Mouse (Mus musculus) kidney, embryonic 16.5 days (tissue): Measurements from ENCODE around the gene Gtf2ird1. TPM values are rescaled to one million over a fixed set of nuclear protein-coding genes. Genes with fewer than 3 reads are reported as not detected.
A peak's percentile ranks its signal among the peaks of the same experiment; 100 is the strongest.

Experiments used
- ATAC-seq: fragments of 200-750 bp; cut with Nextera tagmentation; 2 replicates; pipeline ENCODE4 v1.8.0; 2017; ENCODE audit warnings: moderate TSS enrichment; ENCODE audit not compliant: low FRiP score, low TSS enrichment
- H3K27ac ChIP-seq: fragments of 300-500 bp; sonication (generic); 2 replicates; pipeline ENCODE4 v1.5.1; 2014; ENCODE audit warnings: low read length
- H3K27me3 ChIP-seq: fragments of 300-500 bp; sonication (generic); 2 replicates; pipeline ENCODE4 v1.6.1; 2014; ENCODE audit warnings: low read length, control low read depth, mixed read lengths; ENCODE audit not compliant: insufficient read depth
- H3K36me3 ChIP-seq: fragments of 300-500 bp; sonication (generic); 2 replicates; pipeline ENCODE4 v1.6.1; 2014; ENCODE audit warnings: low read length, control low read depth, mixed read lengths; ENCODE audit not compliant: insufficient read depth
- H3K4me1 ChIP-seq: fragments of 300-500 bp; sonication (generic); 2 replicates; pipeline ENCODE4 v1.6.1; 2014; ENCODE audit warnings: low read length, control low read depth, mixed read lengths; ENCODE audit not compliant: insufficient read depth
- H3K4me2 ChIP-seq: fragments of 300-500 bp; sonication (generic); replicated peaks from 2 replicates; pipeline ENCODE4 v1.6.1; 2014; ENCODE audit warnings: low read depth, low read length
- H3K4me3 ChIP-seq: fragments of 300-500 bp; sonication (generic); 2 replicates; pipeline ENCODE4 v1.5.1; 2014; ENCODE audit warnings: mild to moderate bottlenecking, low read length
- H3K9ac ChIP-seq: fragments of 300-500 bp; sonication (generic); replicated peaks from 2 replicates; pipeline ENCODE4 v1.6.1; 2014; ENCODE audit warnings: low read length
- H3K9me3 ChIP-seq: fragments of 300-500 bp; sonication (generic); 2 replicates; pipeline ENCODE4 v1.6.1; 2016; ENCODE audit warnings: low read length, control low read depth
- WGBS: fragments of 180-500 bp; shearing (Covaris S2); extraction: QIAGEN DNeasy Blood & Tissue Kit; methylation state at CpG from one replicate; pipeline ENCODE4 v1.1.7; 2014; 5-methylcytosine and 5-hydroxymethylcytosine counted together
- polyA plus RNA-seq: library from polyadenylated mRNA; unstranded; fragments of >200 nt; fragmentation: Nextera tagmentation; extraction: Ambion mirVana; gene quantifications from 2 replicates; pipeline ENCODE4 v1.2.1, GENCODE M21; 2015

Gtf2ird1 gene
- polyA plus RNA-seq, 1 experiment from 2014 or later, result 73.8 TPM

DNA sequence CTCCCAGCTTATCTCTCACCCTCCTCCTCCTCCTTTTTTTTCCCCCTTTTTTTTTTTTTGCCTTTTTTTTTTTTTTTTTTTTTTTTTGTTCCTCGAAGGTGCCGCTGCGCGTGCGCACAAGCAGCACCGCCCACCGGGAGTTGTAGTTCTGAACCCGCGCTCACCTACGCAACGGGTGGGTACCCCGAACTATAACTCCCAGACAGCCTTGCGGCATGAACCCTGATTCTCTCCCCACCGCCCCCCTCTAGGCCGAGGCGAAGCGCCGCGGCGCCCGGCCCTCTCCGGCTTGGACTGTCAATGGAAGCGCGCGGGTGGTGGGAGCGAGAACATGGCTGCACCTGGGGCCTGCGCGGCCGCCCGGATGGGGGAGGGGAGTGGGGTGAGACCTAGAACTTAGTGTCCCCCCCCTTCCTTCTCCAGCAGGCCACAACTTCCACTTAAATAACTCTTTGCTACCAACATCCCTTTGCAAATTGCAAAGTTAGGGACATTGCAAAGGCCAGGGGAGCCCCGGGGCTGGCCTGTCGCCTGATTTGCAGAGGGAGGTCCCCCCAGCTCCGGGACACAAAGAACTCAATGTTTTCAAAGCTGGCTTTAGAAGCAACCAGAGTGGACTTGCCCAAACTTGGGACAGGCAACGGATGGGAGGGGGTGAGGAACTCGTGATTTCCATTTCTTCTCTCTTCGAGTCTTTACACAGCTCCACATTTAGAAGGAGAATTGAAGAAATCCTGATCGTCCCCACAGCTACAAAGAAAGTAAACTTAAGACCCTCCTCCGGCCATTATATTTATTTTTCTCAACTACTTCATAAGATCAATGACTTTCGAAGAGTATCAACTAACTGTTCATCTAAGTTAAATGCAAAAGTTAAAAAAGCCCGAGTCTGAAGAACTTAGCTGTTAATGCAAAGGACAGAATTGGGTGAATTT lies 141.6 kb downstream of the Gtf2ird1 start, which contains the start of gene Gtf2i:
Gtf2i (minus strand) TSS at position 73 of the 935 bp plus-strand sequence.
- Histone ChIP-seq H3K27me3 (no peaks in the 10 kb centered on the region), H3K4me1 (peaks cover 37% of the 10 kb centered on the region), H3K27ac (peak within 1 kb of the TSS; percentile 100), H3K9ac (peak within 1 kb of the TSS; percentile 99), H3K4me3 (peak within 1 kb of the TSS; percentile 76), H3K9me3 (no peaks in the 10 kb centered on the region), H3K4me2 (peak within 1 kb of the TSS; percentile 82), H3K36me3 (peaks cover 15% of the 10 kb centered on the region)
- under 1% methylated on average over 34 of the region's 40 CpGs for WGBS
- ATAC-seq, result peak; percentile 92

DNA sequence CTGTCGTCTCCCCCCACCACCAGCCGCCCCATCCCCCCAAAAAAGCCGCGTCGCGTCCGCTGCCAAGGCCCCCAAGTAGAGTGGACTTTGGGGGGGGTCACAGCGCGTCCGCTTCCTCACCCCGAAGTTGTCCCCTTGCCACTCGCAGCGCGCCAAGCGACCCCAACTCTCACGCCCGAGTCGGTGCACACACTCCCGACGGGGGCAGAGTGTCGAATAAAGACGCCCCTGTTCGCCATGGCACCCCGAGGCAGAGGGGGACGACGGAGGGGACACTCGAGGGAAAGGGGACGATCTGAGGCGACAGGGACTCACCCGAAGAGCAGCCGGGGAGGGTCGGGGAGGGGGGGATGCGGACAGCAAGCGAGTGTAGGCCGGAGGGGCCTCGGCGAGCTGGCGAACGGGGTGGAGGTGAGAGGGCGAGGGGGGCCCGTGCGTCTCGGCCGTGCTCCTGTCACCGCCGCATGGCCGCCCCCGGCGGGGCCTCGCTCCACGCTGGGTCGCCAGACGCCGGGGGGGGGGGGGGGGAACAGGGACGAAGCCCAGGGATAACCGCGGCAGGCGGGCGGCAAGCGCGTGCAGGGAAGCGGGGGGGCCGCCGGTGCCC lies 142.3 kb downstream of the Gtf2ird1 start:
- no peaks in the 10 kb centered on the region for H3K9me3 ChIP-seq
- no peaks in the 10 kb centered on the region for H3K27me3 ChIP-seq
- peak; percentile 42 for ATAC-seq
- H3K4me2 ChIP-seq, result peak overlapping the region; percentile 69
- H3K4me3 ChIP-seq, result peak overlapping the region; percentile 76
- peak overlapping the region; percentile 99 for H3K9ac ChIP-seq
- peaks cover 37% of the 10 kb centered on the region for H3K4me1 ChIP-seq
- WGBS, result under 1% methylated on average over 45 of the region's 64 CpGs
- peaks cover 23% of the 10 kb centered on the region for H3K36me3 ChIP-seq
- peak overlapping the region; percentile 100 for H3K27ac ChIP-seq

DNA sequence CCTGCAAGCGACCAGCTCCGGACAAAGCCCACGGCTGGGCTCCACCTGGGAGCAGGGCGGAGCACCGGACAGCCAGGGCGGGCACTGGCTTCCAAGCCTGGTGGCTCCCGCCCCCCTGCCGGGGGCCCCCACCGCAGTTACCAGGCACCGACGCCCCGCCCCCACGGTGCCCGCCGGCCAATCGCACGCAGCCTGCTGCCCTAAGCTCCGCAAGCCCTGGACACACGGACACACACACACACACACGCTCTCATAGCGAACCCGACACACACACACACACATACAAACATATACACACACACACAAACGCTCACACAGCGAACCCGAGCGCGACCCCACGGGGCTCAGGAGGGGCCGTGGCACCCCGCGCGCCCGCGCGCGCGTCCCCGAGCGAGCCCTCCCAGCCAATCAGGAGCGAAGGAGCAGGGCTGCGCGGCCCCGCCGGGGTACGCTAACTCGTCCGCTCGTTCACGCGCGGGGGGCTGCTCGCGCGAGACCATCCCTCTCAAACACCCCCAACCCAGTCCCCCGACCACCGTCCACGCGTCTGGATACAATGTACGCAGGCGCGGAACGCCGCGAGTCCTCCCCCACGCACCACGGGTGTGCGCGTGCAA lies 143.0 kb downstream of the Gtf2ird1 start:
- Histone ChIP-seq H3K4me3 (peak overlapping the region; percentile 76), H3K4me2 (peak overlapping the region; percentile 69), H3K27me3 (no peaks in the 10 kb centered on the region), H3K36me3 (peaks cover 26% of the 10 kb centered on the region), H3K9me3 (no peaks in the 10 kb centered on the region), H3K9ac (peak overlapping the region; percentile 99), H3K27ac (peak overlapping the region; percentile 100), H3K4me1 (peaks cover 33% of the 10 kb centered on the region)
- ATAC-seq, result peak; percentile 84
- under 1% methylated on average over 61 of the region's 68 CpGs for WGBS

DNA sequence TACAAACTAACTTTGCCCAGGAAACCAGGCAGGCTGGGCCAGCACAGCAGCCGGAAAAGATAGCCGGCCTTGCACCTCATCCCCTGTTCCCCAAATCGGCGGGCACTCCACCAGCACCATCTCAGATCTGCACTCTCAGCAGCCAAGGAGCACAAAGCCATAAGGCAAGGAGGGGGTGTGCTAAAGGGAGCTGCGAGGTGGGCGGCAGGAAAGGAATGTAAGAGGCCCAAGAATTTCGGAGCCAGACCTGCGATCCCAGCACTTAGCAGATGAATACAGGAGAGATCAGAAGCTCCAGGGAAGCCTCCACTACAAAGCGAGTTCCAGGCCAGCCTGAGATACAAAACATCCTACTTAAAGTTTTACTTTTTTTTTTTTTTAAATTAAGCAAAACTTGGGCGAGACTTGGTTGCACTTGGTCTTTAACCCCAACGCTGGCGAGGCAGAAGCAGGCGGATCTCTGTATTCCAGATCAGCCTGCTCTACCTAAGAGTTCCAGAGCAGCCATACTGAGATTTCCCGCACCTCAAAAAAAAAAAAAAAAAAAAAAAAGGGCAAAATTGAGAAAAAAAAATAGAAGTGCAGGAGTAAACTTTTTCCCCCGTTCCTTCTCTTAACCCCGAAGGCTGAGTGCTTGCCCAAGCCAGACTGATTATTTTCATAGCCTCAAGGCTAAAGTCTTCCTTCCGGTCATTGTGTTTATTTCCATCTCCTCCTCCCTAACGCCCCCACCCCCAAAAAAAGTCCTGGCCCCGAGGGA lies 143.6 kb downstream of the Gtf2ird1 start:
- no peaks in the 10 kb centered on the region for H3K27me3 ChIP-seq
- H3K4me3 ChIP-seq, result peak overlapping the region; percentile 76
- no peak for ATAC-seq
- peak overlapping the region; percentile 99 for H3K9ac ChIP-seq
- WGBS, result 2% methylated on average over 19 of the region's 19 CpGs
- H3K4me2 ChIP-seq, result peak overlapping the region; percentile 69
- H3K4me1 ChIP-seq, result peaks cover 28% of the 10 kb centered on the region
- H3K36me3 ChIP-seq, result peaks cover 30% of the 10 kb centered on the region
- H3K27ac ChIP-seq, result peak overlapping the region; percentile 100
- no peaks in the 10 kb centered on the region for H3K9me3 ChIP-seq

DNA sequence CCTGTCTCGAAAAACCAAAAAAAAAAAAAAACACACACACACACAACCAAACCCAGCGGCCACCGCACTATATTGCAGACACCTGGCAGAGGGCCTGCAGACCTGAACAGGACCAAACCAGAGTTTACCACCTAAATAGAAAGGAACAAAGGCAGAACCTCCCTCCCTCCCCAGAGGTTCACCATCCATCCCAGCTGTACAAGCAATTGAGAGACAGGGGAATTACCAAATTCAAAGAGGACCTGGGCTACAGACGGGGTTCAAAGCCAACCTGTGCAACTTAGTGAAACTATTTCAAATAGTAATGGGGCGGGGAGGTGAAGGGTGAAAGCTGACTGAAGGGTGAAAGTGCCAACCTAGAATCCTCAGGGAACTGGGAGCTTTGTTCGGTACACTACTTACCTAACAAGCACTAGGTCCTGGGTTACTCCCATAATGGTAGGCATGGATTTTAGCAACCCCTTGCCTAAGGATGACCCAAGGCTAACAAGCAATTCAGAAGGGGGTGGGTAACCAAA lies 144.6 kb downstream of the Gtf2ird1 start:
- no peak for ATAC-seq
- Histone ChIP-seq H3K27me3 (no peaks in the 10 kb centered on the region), H3K27ac (peak overlapping the region; percentile 100; the same call in 1 of the 2 replicates), H3K4me3 (peak overlapping the region; percentile 76), H3K9ac (peak overlapping the region; percentile 99), H3K4me1 (peaks cover 29% of the 10 kb centered on the region), H3K9me3 (no peaks in the 10 kb centered on the region), H3K4me2 (peak overlapping the region; percentile 69), H3K36me3 (peaks cover 39% of the 10 kb centered on the region)
- WGBS, result 65% methylated on average over 6 of the region's 6 CpGs

DNA sequence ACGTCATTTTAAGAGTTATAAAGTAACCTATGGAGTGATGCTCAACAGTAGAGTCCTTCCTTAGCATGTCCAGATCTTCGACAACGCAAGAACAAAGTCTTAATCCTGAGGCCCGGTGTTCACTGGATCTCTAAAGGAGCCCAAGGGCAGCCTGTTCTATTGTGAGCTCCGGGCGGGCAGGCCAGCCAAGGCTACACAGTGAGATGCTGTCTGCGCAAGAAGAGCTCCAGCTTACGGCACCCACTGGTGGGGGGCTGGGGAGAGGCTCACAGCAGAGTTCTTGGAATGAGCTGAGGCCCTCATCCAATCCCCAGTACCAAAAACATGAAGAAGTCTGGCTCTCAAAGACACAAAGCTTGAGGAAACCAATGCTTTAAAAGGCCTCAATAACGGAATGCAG lies 146.3 kb downstream of the Gtf2ird1 start:
- WGBS, result 95% methylated on average over 9 of the region's 9 CpGs
- Histone ChIP-seq H3K9me3 (no peaks in the 10 kb centered on the region), H3K27ac (no peak overlapping the region), H3K4me2 (no peak overlapping the region), H3K9ac (no peak overlapping the region), H3K4me3 (no peak overlapping the region), H3K36me3 (peaks cover 51% of the 10 kb centered on the region), H3K4me1 (peaks cover 18% of the 10 kb centered on the region), H3K27me3 (no peaks in the 10 kb centered on the region)
- no peak for ATAC-seq

GRCm38 (mm10) chr5:134309345-134309744 lies 147.2 kb downstream of the Gtf2ird1 start:
- Histone ChIP-seq H3K9ac (no peak overlapping the region), H3K4me2 (no peak overlapping the region), H3K4me1 (peaks cover 20% of the 10 kb centered on the region), H3K27ac (no peak overlapping the region), H3K4me3 (no peak overlapping the region), H3K9me3 (no peaks in the 10 kb centered on the region), H3K36me3 (peaks cover 57% of the 10 kb centered on the region), H3K27me3 (no peaks in the 10 kb centered on the region)
- no peak for ATAC-seq
- WGBS, result 97% methylated on average over 1 of the region's 1 CpGs
